Mouse (Mus musculus): ENCODE data around the gene Tekt5.

DNA sequence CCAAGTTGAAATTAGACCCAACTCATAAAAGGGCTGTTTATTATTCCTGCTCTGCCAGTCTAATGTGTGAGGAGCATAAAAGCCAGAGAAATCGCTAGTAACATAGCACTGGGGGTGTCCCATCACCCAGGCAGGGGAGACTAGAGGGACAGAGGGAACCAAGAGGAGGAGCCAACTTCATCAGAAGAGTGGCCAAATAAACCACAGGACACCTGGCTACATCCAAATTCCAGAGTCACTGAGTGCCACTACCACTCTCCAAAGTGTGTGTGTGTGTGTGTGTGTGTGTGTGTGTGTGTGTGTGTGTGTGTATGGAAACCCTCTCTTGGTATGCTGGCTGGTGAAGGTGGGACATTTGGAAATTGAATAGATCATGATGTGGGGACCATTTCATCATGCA lies 32.2 kb downstream of the Tekt5 start:
- TF ChIP-seq CTCF (IDR thresholded peaks at IDR 0.05; ENCODE audit: extremely low read depth, insufficient read depth, insufficient read length, insufficient replicate concordance) (no peak), POLR2A (IDR thresholded peaks at IDR 0.05; ENCODE audit: low read depth, low read length) (no peak)

Data from spleen, adult 2 months (tissue).